Mouse (Mus musculus) liver, embryonic 15.5 days (tissue): ENCODE measurements around the gene N4bp2l2. TPM values are rescaled to one million over a fixed set of nuclear protein-coding genes. Genes with fewer than 3 reads are reported as not detected.

ENCODE experiments used
- ATAC-seq: fragments of 200-750 bp; cut with Nextera tagmentation; 2 replicates; pipeline ENCODE4 v1.8.0; 2017; ENCODE audit warnings: moderate number of reproducible peaks, mild to moderate bottlenecking, moderate library complexity; ENCODE audit not compliant: insufficient read depth
- H3K27ac ChIP-seq: fragments of 300-500 bp; sonication (generic); replicated peaks from 2 replicates; pipeline ENCODE4 v1.5.1; 2015; ENCODE audit warnings: mild to moderate bottlenecking, inconsistent platforms
- H3K27me3 ChIP-seq: fragments of 300-500 bp; sonication (generic); 2 replicates; pipeline ENCODE4 v1.6.1; 2015; ENCODE audit warnings: mild to moderate bottlenecking, inconsistent platforms
- H3K36me3 ChIP-seq: fragments of 300-500 bp; sonication (generic); replicated peaks from 2 replicates; pipeline ENCODE4 v1.6.1; 2015; ENCODE audit warnings: moderate library complexity, mild to moderate bottlenecking, inconsistent platforms
- H3K4me1 ChIP-seq: fragments of 300-500 bp; sonication (generic); replicated peaks from 2 replicates; pipeline ENCODE4 v1.6.1; 2015; ENCODE audit warnings: inconsistent platforms
- H3K4me2 ChIP-seq: fragments of 300-500 bp; sonication (generic); 2 replicates; pipeline ENCODE4 v1.6.1; 2015; ENCODE audit warnings: moderate library complexity, mild to moderate bottlenecking, inconsistent platforms
- H3K4me3 ChIP-seq: fragments of 300-500 bp; sonication (generic); replicated peaks from 2 replicates; pipeline ENCODE4 v1.5.1; 2015; ENCODE audit warnings: mild to moderate bottlenecking, inconsistent platforms
- H3K9ac ChIP-seq: fragments of 300-500 bp; sonication (generic); 2 replicates; pipeline ENCODE4 v1.6.1; 2015; ENCODE audit warnings: moderate library complexity, mild to moderate bottlenecking, inconsistent platforms
- H3K9me3 ChIP-seq: fragments of 300-500 bp; sonication (generic); replicated peaks from 2 replicates; pipeline ENCODE4 v1.6.1; 2016; ENCODE audit warnings: inconsistent platforms
- WGBS: fragments of 180-500 bp; shearing (Covaris S2); methylation state at CpG from one replicate; pipeline ENCODE4 v1.1.7; 2015; ENCODE audit warnings: mixed read lengths; ENCODE audit not compliant: insufficient replicate concordance; 5-methylcytosine and 5-hydroxymethylcytosine counted together
- polyA plus RNA-seq: library from polyadenylated mRNA; unstranded; fragments of >200 nt; fragmentation: Nextera tagmentation; extraction: Ambion mirVana; gene quantifications from 2 replicates; pipeline ENCODE4 v1.2.1, GENCODE M21; 2015

N4bp2l2 gene
- polyA plus RNA-seq, 1 experiment from 2014 or later = 18.8 TPM

DNA sequence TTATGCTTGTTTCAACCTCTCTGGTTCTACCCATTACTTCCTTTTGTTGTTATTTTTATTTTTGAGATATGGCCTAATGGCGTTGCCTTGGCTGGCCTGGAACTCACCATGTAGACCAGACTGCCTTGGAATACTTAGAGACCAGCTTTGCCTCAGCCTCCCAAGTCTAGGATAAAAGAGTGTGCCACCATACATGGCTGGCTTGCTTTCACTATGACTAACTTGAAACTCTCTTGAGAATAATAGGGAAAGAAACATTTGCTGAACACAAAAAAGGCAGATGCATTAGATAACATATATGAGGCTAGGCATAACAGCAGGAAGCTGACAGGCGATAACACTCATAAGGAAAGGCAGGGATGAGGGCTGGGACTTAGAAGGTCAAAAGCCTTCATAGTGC, 51.9 kb downstream of the N4bp2l2 start:
- Histone ChIP-seq H3K27me3 (no peaks in the 10 kb centered on the region), H3K9me3 (no peaks in the 10 kb centered on the region), H3K9ac (no peak overlapping the region), H3K4me2 (no peak overlapping the region), H3K36me3 (no peaks in the 10 kb centered on the region), H3K27ac (no peak overlapping the region), H3K4me3 (no peak overlapping the region), H3K4me1 (0 out of 2 replicates have a peak, but pooled peaks cover 5% of the 10 kb centered on the region)
- WGBS = 60% methylated on average over 2 of the region's 2 CpGs
- no peak for ATAC-seq

DNA sequence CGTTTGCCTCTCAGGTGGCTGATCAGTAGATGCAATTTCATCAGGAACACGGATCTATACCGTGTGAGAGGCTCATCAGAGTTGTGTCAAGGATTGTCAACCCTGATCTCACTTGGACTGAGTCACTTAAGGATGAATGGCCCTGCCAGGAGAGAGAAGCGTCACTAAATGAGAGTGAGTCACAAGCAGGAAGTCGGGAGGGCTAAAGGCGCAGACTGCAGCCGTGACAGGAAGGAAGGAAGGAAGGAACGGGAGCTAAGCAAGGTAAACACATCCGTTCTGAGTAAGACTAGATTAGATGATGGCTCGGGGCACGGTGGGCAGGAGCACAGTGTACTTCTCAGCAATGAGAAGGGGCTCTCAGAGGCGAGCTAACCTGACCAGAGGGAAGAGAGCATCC, 54.3 kb downstream of the N4bp2l2 start:
- Histone ChIP-seq H3K36me3 (no peaks in the 10 kb centered on the region), H3K9ac (no peak overlapping the region), H3K4me1 (0 out of 2 replicates have a peak, but pooled peaks cover 5% of the 10 kb centered on the region), H3K9me3 (no peaks in the 10 kb centered on the region), H3K4me3 (no peak overlapping the region), H3K27ac (no peak overlapping the region), H3K4me2 (no peak overlapping the region), H3K27me3 (no peaks in the 10 kb centered on the region)
- ATAC-seq = no peak
- WGBS = 19% methylated on average over 12 of the region's 12 CpGs

GRCm38 (mm10) chr5:150611136-150611535, 54.8 kb downstream of the N4bp2l2 start:
- Histone ChIP-seq H3K9me3 (no peaks in the 10 kb centered on the region), H3K27ac (no peak overlapping the region), H3K9ac (no peak overlapping the region), H3K4me1 (0 out of 2 replicates have a peak, but pooled peaks cover 5% of the 10 kb centered on the region), H3K4me2 (no peak overlapping the region), H3K4me3 (no peak overlapping the region), H3K36me3 (no peaks in the 10 kb centered on the region), H3K27me3 (no peaks in the 10 kb centered on the region)
- no peak for ATAC-seq
- WGBS = 66% methylated on average over 1 of the region's 1 CpGs

GRCm38 (mm10) chr5:150607631-150608030, 58.4 kb downstream of the N4bp2l2 start:
- H3K4me1 ChIP-seq = 0 out of 2 replicates have a peak, but pooled peaks cover 5% of the 10 kb centered on the region
- no peak for ATAC-seq
- 81% methylated on average over 8 of the region's 8 CpGs for WGBS
- no peaks in the 10 kb centered on the region for H3K36me3 ChIP-seq
- no peaks in the 10 kb centered on the region for H3K27me3 ChIP-seq
- H3K27ac ChIP-seq = no peak overlapping the region
- no peaks in the 10 kb centered on the region for H3K9me3 ChIP-seq
- no peak overlapping the region for H3K9ac ChIP-seq
- no peak overlapping the region for H3K4me3 ChIP-seq
- no peak overlapping the region for H3K4me2 ChIP-seq

- no peaks in the 10 kb centered on the region for H3K36me3 ChIP-seq
- no peak overlapping the region for H3K4me3 ChIP-seq
- no peaks in the 10 kb centered on the region for H3K9me3 ChIP-seq
- no peak for ATAC-seq
- H3K4me1 ChIP-seq = peaks cover 4% of the 10 kb centered on the region; the same call in 1 of the 2 replicates
- no peak overlapping the region for H3K27ac ChIP-seq
- no peak overlapping the region for H3K9ac ChIP-seq
- H3K27me3 ChIP-seq = no peaks in the 10 kb centered on the region
- 80% methylated on average over 6 of the region's 6 CpGs for WGBS
- no peak overlapping the region for H3K4me2 ChIP-seq
These were observed 59.9 kb downstream of the N4bp2l2 start for GRCm38 (mm10) chr5:150606131-150606530.

DNA sequence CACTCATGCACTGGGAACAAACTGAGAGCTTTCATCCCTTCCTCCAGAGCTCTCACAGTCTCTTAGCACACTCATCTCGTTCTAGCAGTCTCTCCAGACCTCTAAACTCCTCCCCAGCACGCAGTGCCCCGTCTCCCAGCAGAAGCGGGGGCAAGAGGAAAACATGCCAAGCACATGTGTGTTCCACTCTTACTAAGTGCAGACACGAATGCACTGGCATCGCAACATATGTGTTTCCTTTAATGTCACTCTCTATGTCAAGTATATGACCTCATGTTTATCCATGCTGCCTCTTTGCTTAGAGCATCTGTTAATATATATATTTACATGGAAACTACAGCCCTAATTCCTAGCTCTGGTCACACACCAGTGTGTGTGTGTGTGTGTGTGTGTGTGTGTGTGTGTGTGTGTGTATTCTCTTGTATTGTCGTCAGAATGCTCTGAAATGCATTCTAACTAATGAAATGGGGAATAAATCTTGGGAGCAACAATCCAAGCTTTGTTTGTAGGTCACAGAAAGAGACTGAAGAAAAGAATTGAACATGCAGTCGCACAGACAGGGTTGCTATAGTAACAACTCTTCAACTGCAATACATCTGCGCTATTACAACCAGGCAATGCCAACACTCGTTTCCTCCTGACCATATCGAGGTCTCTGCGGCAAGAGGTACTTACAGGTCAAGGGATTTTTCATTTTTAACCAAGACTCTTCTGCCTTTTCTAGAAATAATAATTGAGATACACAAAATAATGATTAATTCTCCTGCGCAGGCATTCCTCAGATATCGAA, 64.3 kb downstream of the N4bp2l2 start:
- WGBS = 81% methylated on average over 14 of the region's 14 CpGs
- Histone ChIP-seq H3K9me3 (no peaks in the 10 kb centered on the region), H3K27me3 (no peaks in the 10 kb centered on the region), H3K9ac (no peak overlapping the region), H3K4me3 (no peak overlapping the region), H3K36me3 (no peaks in the 10 kb centered on the region), H3K27ac (no peak overlapping the region), H3K4me1 (peaks cover 39% of the 10 kb centered on the region), H3K4me2 (peak overlapping the region; percentile 13; the same call in 1 of the 2 replicates)
- ATAC-seq = no peak

- H3K4me3 ChIP-seq = no peak overlapping the region
- H3K4me2 ChIP-seq = peak overlapping the region; percentile 13
- WGBS = 54% methylated on average over 20 of the region's 20 CpGs
- no peaks in the 10 kb centered on the region for H3K9me3 ChIP-seq
- ATAC-seq = no peak
- no peaks in the 10 kb centered on the region for H3K27me3 ChIP-seq
- no peak overlapping the region for H3K27ac ChIP-seq
- H3K4me1 ChIP-seq = peaks cover 41% of the 10 kb centered on the region
- no peak overlapping the region for H3K9ac ChIP-seq
- H3K36me3 ChIP-seq = no peaks in the 10 kb centered on the region
These were observed 65.2 kb downstream of the N4bp2l2 start for GRCm38 (mm10) chr5:150600554-150601440.

DNA sequence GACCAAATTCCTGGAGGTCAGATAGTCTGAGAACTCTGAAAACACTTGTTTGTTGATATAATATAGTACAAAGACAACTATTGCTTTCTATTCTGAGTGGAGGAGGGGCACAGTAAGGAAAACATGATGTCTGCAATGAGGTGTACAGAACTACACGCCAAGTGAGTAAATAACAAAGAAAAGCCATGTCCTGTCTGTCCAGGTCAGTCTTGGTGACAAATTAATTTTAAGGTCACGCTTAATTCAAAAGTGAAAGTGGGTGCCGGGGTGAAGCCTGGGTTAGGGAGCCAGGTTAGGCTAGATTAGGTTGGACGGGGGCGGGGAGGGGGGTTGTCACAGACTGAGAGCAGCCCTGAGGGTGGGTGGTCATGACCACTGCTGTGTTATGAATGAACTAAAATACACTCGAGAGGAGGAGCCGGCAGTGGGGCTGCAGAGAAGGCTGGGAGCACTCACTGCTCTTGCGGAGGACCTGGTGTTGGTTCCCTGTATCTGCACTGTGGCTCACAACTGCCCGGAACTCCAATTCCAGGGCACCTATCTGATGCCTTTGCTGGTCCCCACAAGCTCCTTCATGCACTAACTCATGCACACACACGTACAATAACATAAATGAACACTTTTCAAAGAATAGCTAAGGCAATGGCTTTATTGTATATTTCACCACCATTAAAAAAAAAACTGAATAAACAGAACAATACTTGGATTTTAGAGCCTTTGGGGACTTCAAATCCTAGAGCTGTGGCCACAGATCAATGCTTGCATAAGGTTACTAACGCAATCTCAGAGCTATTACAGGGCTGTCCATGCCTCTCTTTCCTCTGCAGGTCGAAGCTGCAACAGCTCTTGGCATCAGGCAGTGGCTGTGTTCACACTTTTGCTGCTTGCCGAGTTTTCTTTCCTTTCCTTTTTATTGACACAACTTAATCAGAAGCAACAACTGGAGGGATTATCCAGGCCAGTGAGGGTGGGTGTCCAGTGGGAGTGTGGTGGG, 66.4 kb downstream of the N4bp2l2 start:
- 55% methylated on average over 13 of the region's 13 CpGs for WGBS
- H3K4me2 ChIP-seq = peak overlapping the region; percentile 54
- H3K27ac ChIP-seq = peak overlapping the region; percentile 71
- H3K4me1 ChIP-seq = peaks cover 52% of the 10 kb centered on the region
- no peak for ATAC-seq
- no peaks in the 10 kb centered on the region for H3K27me3 ChIP-seq
- H3K36me3 ChIP-seq = no peaks in the 10 kb centered on the region
- peak overlapping the region; percentile 39 for H3K4me3 ChIP-seq
- H3K9ac ChIP-seq = no peak overlapping the region
- no peaks in the 10 kb centered on the region for H3K9me3 ChIP-seq

GRCm38 (mm10) chr5:150598202-150599119, 67.5 kb downstream of the N4bp2l2 start:
- WGBS = 39% methylated on average over 21 of the region's 21 CpGs
- Histone ChIP-seq H3K4me3 (no peak overlapping the region), H3K4me1 (peaks cover 57% of the 10 kb centered on the region), H3K27ac (peak overlapping the region; percentile 53; the same call in 1 of the 2 replicates), H3K36me3 (no peaks in the 10 kb centered on the region), H3K4me2 (peak overlapping the region; percentile 50), H3K9ac (no peak overlapping the region), H3K27me3 (no peaks in the 10 kb centered on the region), H3K9me3 (no peaks in the 10 kb centered on the region)
- peak; percentile 14; the same call in 1 of the 2 replicates for ATAC-seq
